Mouse (Mus musculus): ENCODE results near the gene Afdn. TPM values are rescaled to one million over a fixed set of nuclear protein-coding genes. Genes with fewer than 3 reads are reported as not detected.
"Not testable (repeated sequence)": the region's sequence is repeated elsewhere in the genome, so short reads cannot be mapped to it uniquely, and the experiment has no call there.

Gene Afdn
- total RNA-seq, 2 experiments from 2014 or later, result 18.3 to 30.2 TPM

DNA sequence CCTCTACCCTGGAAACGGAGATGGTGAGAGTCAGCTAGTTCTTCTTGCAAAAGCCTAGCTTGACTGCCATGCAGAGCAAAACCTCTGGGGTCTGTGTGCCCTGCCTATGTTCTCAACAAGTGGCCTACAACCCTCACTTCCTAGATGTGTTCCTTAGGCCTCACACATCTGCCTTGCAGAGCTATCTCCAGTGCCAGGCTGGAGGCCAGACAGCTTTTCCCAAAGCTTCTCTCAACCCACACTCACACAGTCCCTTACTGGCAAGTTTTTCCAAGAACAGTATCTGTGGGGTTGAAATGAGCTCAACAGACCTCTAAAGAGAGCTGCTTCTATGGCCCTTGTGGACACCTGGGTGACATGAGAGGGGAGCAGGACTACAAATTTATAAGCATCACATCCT is 191.2 kb downstream of the Afdn start:
- DNase-seq (ENCODE audit: low spot score), result not testable (repeated sequence)

Other genes with a start within 250 kb of the Afdn start
- 1 to 10 TPM; 1.5 to 1.8 TPM for gene Tcte2, start 1.3 kb downstream of the Afdn start, total RNA-seq (2021)
- not detected for gene Gm7168, start 187.8 kb downstream of the Afdn start, total RNA-seq (2021)
- gene Gm7356, start 243.2 kb downstream of the Afdn start, total RNA-seq (2021), result not detected

Data from gastrocnemius, adult 18-20 months (tissue).